Mouse (Mus musculus): ENCODE measurements around the gene Idh2. TPM values are rescaled to one million over a fixed set of nuclear protein-coding genes. Genes with fewer than 3 reads are reported as not detected.

Gene Idh2
- polyA plus RNA-seq, 1 experiment from 2014 or later = 338 TPM

- 95% methylated on average over 8 of the region's 8 CpGs for WGBS
- H3K27me3 ChIP-seq (replicated peaks; ENCODE audit: control insufficient read depth, insufficient read depth, low read length) = no peaks in the 10 kb centered on the region
- H3K9me3 ChIP-seq (replicated peaks; ENCODE audit: control insufficient read depth, low read length) = no peaks in the 10 kb centered on the region
- no peak overlapping the region for H3K9ac ChIP-seq (ENCODE audit: low read length)
- no peak overlapping the region for H3K4me3 ChIP-seq (ENCODE audit: low read depth, low read length)
- DNase-seq (ENCODE audit: low spot score) = no peak
- peaks cover 5% of the 10 kb centered on the region; the same call in 1 of the 2 replicates for H3K4me1 ChIP-seq (ENCODE audit: control insufficient read depth, insufficient read depth, low read length)
- H3K4me2 ChIP-seq (ENCODE audit: low read length) = no peak overlapping the region
- no peak for ATAC-seq
- no peaks in the 10 kb centered on the region for H3K36me3 ChIP-seq (ENCODE audit: control insufficient read depth, insufficient read depth, low read length)
- H3K27ac ChIP-seq (ENCODE audit: low read depth, low read length) = no peak overlapping the region
Observed at GRCm38 (mm10) chr7:80146077-80146476, 30.9 kb upstream of the Idh2 start.

GRCm38 (mm10) chr7:80144695-80145094, 29.5 kb upstream of the Idh2 start:
- no peak for ATAC-seq

GRCm38 (mm10) chr7:80143331-80144273, 28.4 kb upstream of the Idh2 start:
- DNase-seq (ENCODE audit: low spot score) = peak; percentile 88

More at GRCm38 (mm10) chr7:80144695-80145094, 29.5 kb upstream of the Idh2 start:
- Histone ChIP-seq H3K4me2 (ENCODE audit: low read length) (no peak overlapping the region), H3K9ac (ENCODE audit: low read length) (no peak overlapping the region), H3K27ac (ENCODE audit: low read depth, low read length) (no peak overlapping the region), H3K4me3 (ENCODE audit: low read depth, low read length) (no peak overlapping the region), H3K36me3 (ENCODE audit: control insufficient read depth, insufficient read depth, low read length) (no peaks in the 10 kb centered on the region), H3K4me1 (ENCODE audit: control insufficient read depth, insufficient read depth, low read length) (peaks cover 7% of the 10 kb centered on the region; the same call in 1 of the 2 replicates), H3K9me3 (replicated peaks; ENCODE audit: control insufficient read depth, low read length) (no peaks in the 10 kb centered on the region), H3K27me3 (replicated peaks; ENCODE audit: control insufficient read depth, insufficient read depth, low read length) (no peaks in the 10 kb centered on the region)
- DNase-seq (ENCODE audit: low spot score) = no peak
- WGBS = 86% methylated on average over 7 of the region's 7 CpGs

GRCm38 (mm10) chr7:80140815-80141214, 25.6 kb upstream of the Idh2 start:
- Histone ChIP-seq H3K4me1 (ENCODE audit: control insufficient read depth, insufficient read depth, low read length) (peaks cover 2% of the 10 kb centered on the region; the same call in 1 of the 2 replicates), H3K9ac (ENCODE audit: low read length) (peak overlapping the region; percentile 29; the same call in 1 of the 2 replicates), H3K36me3 (ENCODE audit: control insufficient read depth, insufficient read depth, low read length) (no peaks in the 10 kb centered on the region), H3K4me3 (ENCODE audit: low read depth, low read length) (no peak overlapping the region), H3K4me2 (ENCODE audit: low read length) (no peak overlapping the region), H3K27me3 (replicated peaks; ENCODE audit: control insufficient read depth, insufficient read depth, low read length) (no peaks in the 10 kb centered on the region), H3K9me3 (replicated peaks; ENCODE audit: control insufficient read depth, low read length) (peaks cover 5% of the 10 kb centered on the region; the same call in 1 of the 2 replicates), H3K27ac (ENCODE audit: low read depth, low read length) (no peak overlapping the region)
- ATAC-seq = peak; percentile 68
- 12% methylated on average over 9 of the region's 9 CpGs for WGBS
- peak; percentile 85 for DNase-seq (ENCODE audit: low spot score)

More at GRCm38 (mm10) chr7:80143331-80144273, 28.4 kb upstream of the Idh2 start:
- H3K27me3 ChIP-seq (replicated peaks; ENCODE audit: control insufficient read depth, insufficient read depth, low read length) = no peaks in the 10 kb centered on the region
- peak; percentile 85 for ATAC-seq
- no peak overlapping the region for H3K9ac ChIP-seq (ENCODE audit: low read length)
- WGBS = 36% methylated on average over 22 of the region's 22 CpGs
- no peaks in the 10 kb centered on the region for H3K36me3 ChIP-seq (ENCODE audit: control insufficient read depth, insufficient read depth, low read length)
- no peak overlapping the region for H3K4me3 ChIP-seq (ENCODE audit: low read depth, low read length)
- no peaks in the 10 kb centered on the region for H3K9me3 ChIP-seq (replicated peaks; ENCODE audit: control insufficient read depth, low read length)
- peak overlapping the region; percentile 4; the same call in 1 of the 2 replicates for H3K4me2 ChIP-seq (ENCODE audit: low read length)
- peak overlapping the region; percentile 76 for H3K27ac ChIP-seq (ENCODE audit: low read depth, low read length)
- peaks cover 2% of the 10 kb centered on the region; the same call in 1 of the 2 replicates for H3K4me1 ChIP-seq (ENCODE audit: control insufficient read depth, insufficient read depth, low read length)

- Histone ChIP-seq H3K9ac (ENCODE audit: low read length) (no peak overlapping the region), H3K4me3 (ENCODE audit: low read depth, low read length) (no peak overlapping the region), H3K4me2 (ENCODE audit: low read length) (no peak overlapping the region), H3K27me3 (replicated peaks; ENCODE audit: control insufficient read depth, insufficient read depth, low read length) (no peaks in the 10 kb centered on the region), H3K4me1 (ENCODE audit: control insufficient read depth, insufficient read depth, low read length) (peaks cover 16% of the 10 kb centered on the region; the same call in 1 of the 2 replicates), H3K9me3 (replicated peaks; ENCODE audit: control insufficient read depth, low read length) (peaks cover 5% of the 10 kb centered on the region; the same call in 1 of the 2 replicates), H3K27ac (ENCODE audit: low read depth, low read length) (no peak overlapping the region), H3K36me3 (ENCODE audit: control insufficient read depth, insufficient read depth, low read length) (no peaks in the 10 kb centered on the region)
- ATAC-seq (no peak), DNase-seq (ENCODE audit: low spot score) (no peak)
- WGBS = 70% methylated on average over 1 of the region's 1 CpGs
Observed at GRCm38 (mm10) chr7:80138375-80138774, 23.2 kb upstream of the Idh2 start.

- WGBS = 78% methylated on average over 1 of the region's 1 CpGs
- H3K36me3 ChIP-seq (ENCODE audit: control insufficient read depth, insufficient read depth, low read length) = no peaks in the 10 kb centered on the region
- H3K27me3 ChIP-seq (replicated peaks; ENCODE audit: control insufficient read depth, insufficient read depth, low read length) = no peaks in the 10 kb centered on the region
- no peak overlapping the region for H3K9ac ChIP-seq (ENCODE audit: low read length)
- 0 out of 2 replicates have a peak overlapping the region, but pooled peaks have one; percentile 17 for H3K27ac ChIP-seq (ENCODE audit: low read depth, low read length)
- ATAC-seq (peak; percentile 8; the same call in 1 of the 2 replicates), DNase-seq (ENCODE audit: low spot score) (no peak)
- no peak overlapping the region for H3K4me2 ChIP-seq (ENCODE audit: low read length)
- H3K9me3 ChIP-seq (replicated peaks; ENCODE audit: control insufficient read depth, low read length) = peaks cover 5% of the 10 kb centered on the region; the same call in 1 of the 2 replicates
- no peak overlapping the region for H3K4me3 ChIP-seq (ENCODE audit: low read depth, low read length)
- peaks cover 14% of the 10 kb centered on the region; the same call in 1 of the 2 replicates for H3K4me1 ChIP-seq (ENCODE audit: control insufficient read depth, insufficient read depth, low read length)
Observed at GRCm38 (mm10) chr7:80135173-80135532, 20.0 kb upstream of the Idh2 start.

GRCm38 (mm10) chr7:80134454-80135172, 19.4 kb upstream of the Idh2 start:
- Histone ChIP-seq H3K27me3 (replicated peaks; ENCODE audit: control insufficient read depth, insufficient read depth, low read length) (no peaks in the 10 kb centered on the region), H3K36me3 (ENCODE audit: control insufficient read depth, insufficient read depth, low read length) (no peaks in the 10 kb centered on the region), H3K9ac (ENCODE audit: low read length) (no peak overlapping the region), H3K27ac (ENCODE audit: low read depth, low read length) (peak overlapping the region; percentile 45; the same call in 1 of the 2 replicates), H3K9me3 (replicated peaks; ENCODE audit: control insufficient read depth, low read length) (peaks cover 5% of the 10 kb centered on the region; the same call in 1 of the 2 replicates), H3K4me3 (ENCODE audit: low read depth, low read length) (no peak overlapping the region), H3K4me2 (ENCODE audit: low read length) (no peak overlapping the region; the same call in 1 of the 2 replicates), H3K4me1 (ENCODE audit: control insufficient read depth, insufficient read depth, low read length) (peaks cover 14% of the 10 kb centered on the region; the same call in 1 of the 2 replicates)
- WGBS = 33% methylated on average over 8 of the region's 8 CpGs
- DNase-seq (ENCODE audit: low spot score) (peak; percentile 94), ATAC-seq (peak; percentile 84)

- no peak overlapping the region for H3K4me3 ChIP-seq (ENCODE audit: low read depth, low read length)
- ATAC-seq (no peak), DNase-seq (ENCODE audit: low spot score) (peak; percentile 63)
- WGBS = 48% methylated on average over 9 of the region's 9 CpGs
- no peaks in the 10 kb centered on the region for H3K27me3 ChIP-seq (replicated peaks; ENCODE audit: control insufficient read depth, insufficient read depth, low read length)
- peaks cover 5% of the 10 kb centered on the region; the same call in 1 of the 2 replicates for H3K9me3 ChIP-seq (replicated peaks; ENCODE audit: control insufficient read depth, low read length)
- H3K4me1 ChIP-seq (ENCODE audit: control insufficient read depth, insufficient read depth, low read length) = peaks cover 14% of the 10 kb centered on the region; the same call in 1 of the 2 replicates
- no peak overlapping the region for H3K27ac ChIP-seq (ENCODE audit: low read depth, low read length)
- H3K36me3 ChIP-seq (ENCODE audit: control insufficient read depth, insufficient read depth, low read length) = no peaks in the 10 kb centered on the region
- no peak overlapping the region for H3K9ac ChIP-seq (ENCODE audit: low read length)
- no peak overlapping the region for H3K4me2 ChIP-seq (ENCODE audit: low read length)
Observed at GRCm38 (mm10) chr7:80132541-80132940, 17.3 kb upstream of the Idh2 start.

All from forebrain, embryonic 14.5 days (tissue).